Mouse (Mus musculus) neural tube, embryonic 14.5 days (tissue): ENCODE measurements around the gene 9130213A22Rik. TPM values are rescaled to one million over a fixed set of nuclear protein-coding genes. Genes with fewer than 3 reads are reported as not detected.

Experiments used
- ATAC-seq: fragments of 200-750 bp; cut with Nextera tagmentation; 2 replicates; pipeline ENCODE4 v1.8.0; 2017; ENCODE audit warnings: low read depth, mild to moderate bottlenecking, moderate TSS enrichment, moderate library complexity
- H3K27ac ChIP-seq: fragments of 300-500 bp; sonication (generic); 2 replicates; pipeline ENCODE4 v1.5.1; 2014; ENCODE audit warnings: low read depth, mild to moderate bottlenecking, control low read depth, low read length, moderate library complexity, mixed read lengths
- H3K27me3 ChIP-seq: fragments of 300-500 bp; sonication (generic); 2 replicates; pipeline ENCODE4 v1.6.1; 2014; ENCODE audit warnings: low read length; ENCODE audit not compliant: control insufficient read depth, insufficient read depth
- H3K36me3 ChIP-seq: fragments of 300-500 bp; sonication (generic); 2 replicates; pipeline ENCODE4 v1.6.1; 2014; ENCODE audit warnings: low read length, mixed read lengths; ENCODE audit not compliant: control insufficient read depth, insufficient read depth
- H3K4me1 ChIP-seq: fragments of 300-500 bp; sonication (generic); 2 replicates; pipeline ENCODE4 v1.6.1; 2014; ENCODE audit warnings: low read length; ENCODE audit not compliant: control insufficient read depth, insufficient read depth
- H3K4me2 ChIP-seq: fragments of 300-500 bp; sonication (generic); 2 replicates; pipeline ENCODE4 v1.6.1; 2014; ENCODE audit warnings: mild to moderate bottlenecking, low read depth, low read length, control low read depth
- H3K4me3 ChIP-seq: fragments of 300-500 bp; sonication (generic); 2 replicates; pipeline ENCODE4 v1.5.1; 2014; ENCODE audit warnings: low read depth, low read length, control low read depth, mixed read lengths
- H3K9ac ChIP-seq: fragments of 300-500 bp; sonication (generic); replicated peaks from 2 replicates; pipeline ENCODE4 v1.6.1; 2014; ENCODE audit warnings: low read depth, mild to moderate bottlenecking, control low read depth, low read length, mixed read lengths
- H3K9me3 ChIP-seq: fragments of 300-500 bp; sonication (generic); 2 replicates; pipeline ENCODE4 v1.6.1; 2016; ENCODE audit warnings: low read length; ENCODE audit not compliant: control insufficient read depth
- WGBS: fragments of 180-500 bp; shearing (Covaris S2); extraction: QIAGEN DNeasy Blood & Tissue Kit; methylation state at CpG from one replicate; pipeline ENCODE4 v1.1.7; 2014; 5-methylcytosine and 5-hydroxymethylcytosine counted together
- polyA plus RNA-seq: library from polyadenylated mRNA; unstranded; fragments of >200 nt; fragmentation: Nextera tagmentation; extraction: Ambion mirVana; gene quantifications from 2 replicates; pipeline ENCODE4 v1.2.1, GENCODE M21; 2014

Gene 9130213A22Rik
- polyA plus RNA-seq, 1 experiment from 2014 or later: 0.48 TPM

- no peak for ATAC-seq
- Histone ChIP-seq H3K4me2 (peak overlapping the region; percentile 94), H3K9ac (peak overlapping the region; percentile 69), H3K27ac (no peak overlapping the region), H3K4me1 (peaks cover 18% of the 10 kb centered on the region), H3K27me3 (peaks cover 9% of the 10 kb centered on the region; the same call in 1 of the 2 replicates), H3K9me3 (no peaks in the 10 kb centered on the region), H3K4me3 (peak overlapping the region; percentile 66), H3K36me3 (no peaks in the 10 kb centered on the region)
- under 1% methylated on average over 27 of the region's 33 CpGs for WGBS
Observed at GRCm38 (mm10) chr11:69121001-69121740, 1.2 kb downstream of the 9130213A22Rik start.

GRCm38 (mm10) chr11:69120221-69121000 lies 2.0 kb downstream of the 9130213A22Rik start, which contains the start of gene Hes7:
Hes7 (plus strand) TSS chr11:69120404.
- Histone ChIP-seq H3K36me3 (no peaks in the 10 kb centered on the region), H3K9ac (peak within 1 kb of the TSS; percentile 69), H3K4me2 (peak within 1 kb of the TSS; percentile 94), H3K27ac (no peak within 1 kb of the TSS), H3K9me3 (no peaks in the 10 kb centered on the region), H3K4me1 (peaks cover 16% of the 10 kb centered on the region), H3K27me3 (peaks cover 9% of the 10 kb centered on the region; the same call in 1 of the 2 replicates), H3K4me3 (peak within 1 kb of the TSS; percentile 66)
- no peak for ATAC-seq
- 2% methylated on average over 27 of the region's 27 CpGs for WGBS

GRCm38 (mm10) chr11:69119446-69120155 lies 2.8 kb downstream of the 9130213A22Rik start:
- WGBS: 22% methylated on average over 14 of the region's 14 CpGs
- Histone ChIP-seq H3K27me3 (peaks cover 9% of the 10 kb centered on the region; the same call in 1 of the 2 replicates), H3K9me3 (no peaks in the 10 kb centered on the region), H3K4me1 (peaks cover 16% of the 10 kb centered on the region), H3K36me3 (no peaks in the 10 kb centered on the region), H3K27ac (no peak overlapping the region), H3K4me3 (0 out of 2 replicates have a peak overlapping the region, but pooled peaks have one; percentile 14), H3K9ac (no peak overlapping the region), H3K4me2 (peak overlapping the region; percentile 94; the same call in 1 of the 2 replicates)
- no peak for ATAC-seq

- H3K4me1 ChIP-seq: peaks cover 16% of the 10 kb centered on the region
- peak overlapping the region; percentile 71 for H3K4me3 ChIP-seq
- H3K36me3 ChIP-seq: no peaks in the 10 kb centered on the region
- no peak overlapping the region for H3K9ac ChIP-seq
- peak overlapping the region; percentile 99 for H3K4me2 ChIP-seq
- H3K9me3 ChIP-seq: no peaks in the 10 kb centered on the region
- H3K27me3 ChIP-seq: peaks cover 9% of the 10 kb centered on the region; the same call in 1 of the 2 replicates
- WGBS: 1% methylated on average over 15 of the region's 15 CpGs
- H3K27ac ChIP-seq: no peak overlapping the region
- ATAC-seq: 0 out of 2 replicates have a peak, but pooled peaks have one; percentile 16
Observed at GRCm38 (mm10) chr11:69118765-69119164, 3.6 kb downstream of the 9130213A22Rik start.

- no peaks in the 10 kb centered on the region for H3K36me3 ChIP-seq
- H3K4me1 ChIP-seq: peaks cover 16% of the 10 kb centered on the region
- H3K9me3 ChIP-seq: no peaks in the 10 kb centered on the region
- H3K9ac ChIP-seq: peak overlapping the region; percentile 67
- H3K4me2 ChIP-seq: peak overlapping the region; percentile 99
- under 1% methylated on average over 45 of the region's 45 CpGs for WGBS
- ATAC-seq: 0 out of 2 replicates have a peak, but pooled peaks have one; percentile 13
- peak overlapping the region; percentile 71 for H3K4me3 ChIP-seq
- H3K27ac ChIP-seq: peak overlapping the region; percentile 52
- peaks cover 9% of the 10 kb centered on the region; the same call in 1 of the 2 replicates for H3K27me3 ChIP-seq
Observed at GRCm38 (mm10) chr11:69117737-69118695, 4.4 kb downstream of the 9130213A22Rik start.

- 54% methylated on average over 5 of the region's 5 CpGs for WGBS
- Histone ChIP-seq H3K9ac (no peak overlapping the region), H3K4me3 (peak overlapping the region; percentile 71; the same call in 1 of the 2 replicates), H3K9me3 (no peaks in the 10 kb centered on the region), H3K27me3 (peaks cover 7% of the 10 kb centered on the region; the same call in 1 of the 2 replicates), H3K27ac (no peak overlapping the region), H3K4me2 (peak overlapping the region; percentile 99), H3K36me3 (no peaks in the 10 kb centered on the region), H3K4me1 (peaks cover 16% of the 10 kb centered on the region)
- no peak for ATAC-seq
Observed at GRCm38 (mm10) chr11:69116843-69117242, 5.5 kb downstream of the 9130213A22Rik start.

- H3K27ac ChIP-seq: no peak overlapping the region
- no peaks in the 10 kb centered on the region for H3K27me3 ChIP-seq
- H3K4me2 ChIP-seq: no peak overlapping the region
- peaks cover 8% of the 10 kb centered on the region; the same call in 1 of the 2 replicates for H3K4me1 ChIP-seq
- whole genome bisulfite sequencing: 84% methylated on average over 3 of the region's 3 CpGs
- no peak for ATAC-seq
- H3K36me3 ChIP-seq: no peaks in the 10 kb centered on the region
- no peak overlapping the region for H3K9ac ChIP-seq
- no peaks in the 10 kb centered on the region for H3K9me3 ChIP-seq
- no peak overlapping the region for H3K4me3 ChIP-seq
Observed at GRCm38 (mm10) chr11:69114621-69115020, 7.8 kb downstream of the 9130213A22Rik start.

- Histone ChIP-seq H3K27me3 (no peaks in the 10 kb centered on the region), H3K9ac (no peak overlapping the region)
- 77% methylated on average over 3 of the region's 3 CpGs for WGBS
Observed at GRCm38 (mm10) chr11:69114018-69114417, 8.4 kb downstream of the 9130213A22Rik start.

More at GRCm38 (mm10) chr11:69114018-69114417, 8.4 kb downstream of the 9130213A22Rik start:
- H3K36me3 ChIP-seq: peaks cover 5% of the 10 kb centered on the region; the same call in 1 of the 2 replicates
- H3K27ac ChIP-seq: no peak overlapping the region
- no peaks in the 10 kb centered on the region for H3K9me3 ChIP-seq
- no peak overlapping the region for H3K4me2 ChIP-seq
- ATAC-seq: no peak
- no peak overlapping the region for H3K4me3 ChIP-seq
- H3K4me1 ChIP-seq: peaks cover 4% of the 10 kb centered on the region; the same call in 1 of the 2 replicates
